Mouse (Mus musculus) kidney, adult 2 months (tissue): ENCODE data around the gene Mrfap1.

Experiments used
- CTCF ChIP-seq: fragments of 200-500 bp; conservative IDR thresholded peaks from 2 replicates; pipeline ENCODE4 v1.5.1; 2011; ENCODE audit warnings: low read depth, mild to moderate bottlenecking, control low read depth, low read length, moderate library complexity, mixed read lengths; ENCODE audit not compliant: insufficient read depth, insufficient read length
- POLR2A ChIP-seq: fragments of 200-500 bp; IDR thresholded peaks from one replicate; pipeline ENCODE4 v1.6.1; 2011; ENCODE audit warnings: low read depth, low read length, control low read depth

DNA sequence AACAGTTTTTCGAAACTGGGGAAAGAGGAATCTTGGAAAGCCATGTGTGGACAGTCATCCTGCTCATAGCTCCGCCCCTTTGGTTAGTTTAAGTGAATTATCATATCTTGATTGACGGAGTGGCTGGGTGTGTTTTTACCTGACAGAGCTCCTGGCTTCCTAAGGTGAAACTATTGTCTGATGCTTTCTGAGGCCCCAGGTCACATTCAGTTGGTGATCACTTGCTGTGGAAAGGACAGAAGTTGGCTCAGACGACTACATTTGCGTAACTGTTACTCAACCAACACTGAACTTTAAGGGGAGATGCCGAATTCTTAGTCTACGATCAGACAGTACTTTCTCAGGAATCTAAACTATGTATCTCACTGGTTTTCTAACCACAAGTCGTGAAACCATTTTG, 719 bp upstream of the Mrfap1 start:
- TF ChIP-seq CTCF = no peak
- TF ChIP-seq POLR2A = no peak
